Mouse (Mus musculus): ENCODE measurements around the gene Sp100. TPM values are rescaled to one million over a fixed set of nuclear protein-coding genes. Genes with fewer than 3 reads are reported as not detected.

The Sp100 gene
- polyA plus RNA-seq, 1 experiment from 2014 or later, result 3.7 TPM

DNA sequence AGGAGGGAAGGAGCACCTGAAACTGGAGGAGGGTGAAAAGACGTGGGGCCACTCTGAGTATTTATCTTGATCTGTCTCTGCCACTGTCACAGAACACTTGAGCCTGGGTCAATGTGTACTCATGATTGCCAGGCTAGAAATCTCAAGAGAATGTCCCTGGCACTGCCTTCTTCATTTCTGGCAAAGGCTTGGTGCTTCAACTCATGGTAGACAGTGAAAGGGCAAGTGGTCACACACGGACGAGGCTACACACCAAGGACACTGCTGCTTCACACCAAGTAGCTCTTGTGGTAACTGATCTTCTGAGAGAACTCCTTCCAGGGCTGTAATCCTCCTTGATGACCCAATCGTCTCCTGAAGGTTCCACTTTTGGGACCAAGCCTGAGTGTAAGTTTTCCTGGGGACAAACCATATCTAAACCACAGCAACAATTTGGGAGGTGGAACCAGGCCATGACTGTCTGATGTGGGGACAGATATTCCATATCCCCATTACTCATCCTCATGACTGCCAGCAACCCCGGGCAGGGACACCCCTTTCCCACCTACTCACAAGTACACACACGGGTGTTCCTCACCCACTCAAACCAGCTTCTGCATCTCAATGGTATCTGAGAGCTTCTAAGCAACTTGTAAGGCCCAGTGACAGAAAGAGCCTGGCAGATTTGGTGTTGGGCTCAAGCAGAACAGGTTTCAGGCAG, 107.9 kb downstream of the Sp100 start:
- no peaks in the 10 kb centered on the region for H3K9me3 ChIP-seq
- no peak overlapping the region for H3K27ac ChIP-seq
- ATAC-seq (ENCODE audit: borderline replicate concordance, extremely low read depth, low FRiP score, low TSS enrichment), result no peak
- H3K27me3 ChIP-seq, result no peaks in the 10 kb centered on the region
- H3K9ac ChIP-seq, result no peak overlapping the region
- H3K4me1 ChIP-seq, result no peaks in the 10 kb centered on the region
- no peak overlapping the region for H3K4me2 ChIP-seq
- WGBS, result 52% methylated on average over 6 of the region's 6 CpGs
- H3K36me3 ChIP-seq, result no peaks in the 10 kb centered on the region
- H3K4me3 ChIP-seq, result no peak overlapping the region

DNA sequence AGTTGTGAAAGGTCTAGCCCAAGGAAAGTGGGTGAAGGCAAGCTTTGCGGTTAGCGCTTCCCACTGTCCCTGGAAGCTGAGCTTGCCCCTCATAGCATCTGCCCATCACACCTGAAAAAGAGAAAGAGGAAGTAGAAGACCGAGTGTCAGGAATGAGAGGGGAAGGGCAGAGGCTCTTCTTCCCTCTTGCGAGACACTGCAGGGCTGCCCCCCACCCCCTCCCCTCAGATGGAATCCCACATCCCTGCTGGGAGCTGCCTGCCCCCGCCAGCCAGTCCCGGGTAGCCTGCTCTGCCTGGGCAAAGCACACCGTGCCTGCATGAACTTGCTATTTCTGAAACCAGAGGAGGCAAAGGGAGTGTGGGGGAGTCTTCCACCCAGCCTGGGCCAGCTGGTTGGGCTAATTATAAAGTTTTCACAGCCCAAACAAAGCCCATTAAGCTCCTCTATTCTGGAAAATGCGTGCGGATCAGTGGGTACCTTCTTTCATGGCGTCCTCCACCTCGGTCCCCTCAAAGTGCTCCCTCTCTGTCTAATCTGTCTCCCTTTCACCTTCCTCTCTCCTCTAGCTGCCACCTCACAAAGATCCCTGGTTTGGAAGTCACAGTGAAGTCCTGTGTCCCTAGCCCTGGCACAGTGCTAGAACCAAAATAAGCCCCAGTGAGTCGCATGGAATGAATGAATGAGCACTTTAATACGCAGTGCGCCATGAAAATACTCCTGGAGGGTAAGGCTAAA, 108.6 kb downstream of the Sp100 start:
- Histone ChIP-seq H3K4me1 (no peaks in the 10 kb centered on the region), H3K27me3 (no peaks in the 10 kb centered on the region), H3K9me3 (no peaks in the 10 kb centered on the region), H3K4me2 (no peak overlapping the region), H3K4me3 (no peak overlapping the region), H3K27ac (no peak overlapping the region), H3K36me3 (no peaks in the 10 kb centered on the region), H3K9ac (no peak overlapping the region)
- 27% methylated on average over 14 of the region's 14 CpGs for WGBS
- ATAC-seq (ENCODE audit: borderline replicate concordance, extremely low read depth, low FRiP score, low TSS enrichment), result no peak

- 20% methylated on average over 1 of the region's 1 CpGs for WGBS
- Histone ChIP-seq H3K9ac (no peak overlapping the region), H3K4me1 (no peaks in the 10 kb centered on the region), H3K9me3 (no peaks in the 10 kb centered on the region), H3K4me3 (no peak overlapping the region), H3K4me2 (no peak overlapping the region), H3K36me3 (no peaks in the 10 kb centered on the region), H3K27ac (no peak overlapping the region), H3K27me3 (no peaks in the 10 kb centered on the region)
- no peak for ATAC-seq (ENCODE audit: borderline replicate concordance, extremely low read depth, low FRiP score, low TSS enrichment)
Observed at GRCm38 (mm10) chr1:85758969-85759293, 109.1 kb downstream of the Sp100 start.

Small RNA genes within 50 kb of the gene (microRNA-seq; reads per million reads assigned to microRNA genes)
- gene Mir8096, result not detected

Other genes with a start within 250 kb of the Sp100 start
- not detected in 2 replicates for gene G530012D18Rik, start 74.3 kb upstream of the Sp100 start, polyA plus RNA-seq (2015; fragmentation: Nextera tagmentation; extraction: Ambion mirVana)
- 2.0 and 4.1 TPM in 2 replicates for gene Sp110, start 51.2 kb upstream of the Sp100 start, polyA plus RNA-seq (2015; fragmentation: Nextera tagmentation; extraction: Ambion mirVana)
- gene Sp140, start 49.6 kb upstream of the Sp100 start, polyA plus RNA-seq (2015; fragmentation: Nextera tagmentation; extraction: Ambion mirVana), result 1.6 and 1.8 TPM in 2 replicates
- 1.2 and 1.5 TPM in 2 replicates for gene A630001G21Rik, start 128.7 kb downstream of the Sp100 start, polyA plus RNA-seq (2015; fragmentation: Nextera tagmentation; extraction: Ambion mirVana)
- gene Cab39, start 143.5 kb downstream of the Sp100 start, polyA plus RNA-seq (2015; fragmentation: Nextera tagmentation; extraction: Ambion mirVana), result 28.9 and 29.3 TPM in 2 replicates
- 208 and 219 TPM in 2 replicates for gene Itm2c, start 244.3 kb downstream of the Sp100 start, polyA plus RNA-seq (2015; fragmentation: Nextera tagmentation; extraction: Ambion mirVana)